Mouse (Mus musculus) kidney, embryonic 14.5 days (tissue): ENCODE data around the gene Shld1. TPM values are rescaled to one million over a fixed set of nuclear protein-coding genes. Genes with fewer than 3 reads are reported as not detected.

ENCODE experiments used
- ATAC-seq: fragments of 200-750 bp; cut with Nextera tagmentation; 2 replicates; pipeline ENCODE4 v1.8.0; 2017; ENCODE audit warnings: moderate number of reproducible peaks, mild to moderate bottlenecking, moderate TSS enrichment, moderate library complexity; ENCODE audit not compliant: low FRiP score, low TSS enrichment
- H3K27ac ChIP-seq: fragments of 300-500 bp; sonication (generic); 2 replicates; pipeline ENCODE4 v1.5.1; 2014; ENCODE audit warnings: low read depth, mild to moderate bottlenecking, low read length, moderate library complexity, mixed read lengths
- H3K27me3 ChIP-seq: fragments of 300-500 bp; sonication (generic); 2 replicates; pipeline ENCODE4 v1.6.1; 2014; ENCODE audit warnings: mild to moderate bottlenecking, low read length; ENCODE audit not compliant: control insufficient read depth, insufficient read depth
- H3K36me3 ChIP-seq: fragments of 300-500 bp; sonication (generic); 2 replicates; pipeline ENCODE4 v1.6.1; 2014; ENCODE audit warnings: low read length, mixed read lengths; ENCODE audit not compliant: control insufficient read depth, insufficient read depth
- H3K4me1 ChIP-seq: fragments of 300-500 bp; sonication (generic); 2 replicates; pipeline ENCODE4 v1.6.1; 2014; ENCODE audit warnings: low read length, mixed read lengths; ENCODE audit not compliant: control insufficient read depth, insufficient read depth
- H3K4me2 ChIP-seq: fragments of 300-500 bp; sonication (generic); replicated peaks from 2 replicates; pipeline ENCODE4 v1.6.1; 2014; ENCODE audit warnings: low read depth, mild to moderate bottlenecking, low read length
- H3K4me3 ChIP-seq: fragments of 300-500 bp; sonication (generic); 2 replicates; pipeline ENCODE4 v1.5.1; 2014; ENCODE audit warnings: mild to moderate bottlenecking, low read length
- H3K9ac ChIP-seq: fragments of 300-500 bp; sonication (generic); 2 replicates; pipeline ENCODE4 v1.6.1; 2014; ENCODE audit warnings: low read depth, mild to moderate bottlenecking, low read length, moderate library complexity
- H3K9me3 ChIP-seq: fragments of 300-500 bp; sonication (generic); 2 replicates; pipeline ENCODE4 v1.6.1; 2016; ENCODE audit warnings: low read length; ENCODE audit not compliant: control insufficient read depth
- WGBS: fragments of 180-500 bp; shearing (Covaris S2); extraction: QIAGEN DNeasy Blood & Tissue Kit; methylation state at CpG from one replicate; pipeline ENCODE4 v1.1.7; 2014; 5-methylcytosine and 5-hydroxymethylcytosine counted together
- polyA plus RNA-seq: library from polyadenylated mRNA; unstranded; fragments of >200 nt; fragmentation: Nextera tagmentation; extraction: Ambion mirVana; gene quantifications from 2 replicates; pipeline ENCODE4 v1.2.1, GENCODE M21; 2014

Shld1 gene
- polyA plus RNA-seq, 1 experiment from 2014 or later, result 17.3 TPM

GRCm38 (mm10) chr2:132725376-132725905 is 38.7 kb downstream of the Shld1 start:
- H3K27ac ChIP-seq, result no peak overlapping the region
- H3K9ac ChIP-seq, result no peak overlapping the region
- no peak overlapping the region for H3K4me3 ChIP-seq
- H3K36me3 ChIP-seq, result no peaks in the 10 kb centered on the region
- H3K9me3 ChIP-seq, result no peaks in the 10 kb centered on the region
- H3K4me1 ChIP-seq, result peaks cover 7% of the 10 kb centered on the region; the same call in 1 of the 2 replicates
- 84% methylated on average over 9 of the region's 9 CpGs for WGBS
- no peaks in the 10 kb centered on the region for H3K27me3 ChIP-seq
- ATAC-seq, result no peak
- H3K4me2 ChIP-seq, result no peak overlapping the region

GRCm38 (mm10) chr2:132726156-132726555 is 39.4 kb downstream of the Shld1 start:
- Histone ChIP-seq H3K4me2 (no peak overlapping the region), H3K9me3 (no peaks in the 10 kb centered on the region), H3K4me3 (no peak overlapping the region), H3K27me3 (no peaks in the 10 kb centered on the region), H3K9ac (no peak overlapping the region), H3K27ac (no peak overlapping the region), H3K36me3 (no peaks in the 10 kb centered on the region), H3K4me1 (peaks cover 2% of the 10 kb centered on the region; the same call in 1 of the 2 replicates)
- WGBS, result 94% methylated on average over 2 of the region's 2 CpGs
- no peak for ATAC-seq

DNA sequence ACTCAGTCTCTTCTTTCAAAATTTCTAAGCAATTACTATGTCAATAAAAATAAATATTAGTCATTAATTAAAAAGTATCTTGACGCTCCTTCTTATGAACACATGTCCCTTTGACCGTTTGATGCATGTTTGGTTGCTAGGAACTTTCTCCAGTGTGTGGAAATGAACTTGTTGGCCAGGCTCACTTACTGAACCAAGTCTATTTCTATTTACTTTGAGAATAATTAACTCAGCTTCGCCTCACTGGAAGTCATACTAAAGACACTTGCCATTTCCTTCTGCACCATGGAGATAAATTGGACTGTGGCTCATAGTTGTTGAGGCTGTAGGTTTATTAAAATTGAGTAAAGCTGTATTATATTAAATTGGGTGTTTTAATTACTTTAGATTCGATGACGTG is 46.2 kb downstream of the Shld1 start:
- ATAC-seq, result no peak
- no peaks in the 10 kb centered on the region for H3K4me1 ChIP-seq
- H3K9me3 ChIP-seq, result no peaks in the 10 kb centered on the region
- no peak overlapping the region for H3K9ac ChIP-seq
- no peaks in the 10 kb centered on the region for H3K36me3 ChIP-seq
- H3K4me2 ChIP-seq, result no peak overlapping the region
- H3K27me3 ChIP-seq, result no peaks in the 10 kb centered on the region
- H3K4me3 ChIP-seq, result no peak overlapping the region
- WGBS, result 78% methylated on average over 5 of the region's 5 CpGs
- H3K27ac ChIP-seq, result no peak overlapping the region

DNA sequence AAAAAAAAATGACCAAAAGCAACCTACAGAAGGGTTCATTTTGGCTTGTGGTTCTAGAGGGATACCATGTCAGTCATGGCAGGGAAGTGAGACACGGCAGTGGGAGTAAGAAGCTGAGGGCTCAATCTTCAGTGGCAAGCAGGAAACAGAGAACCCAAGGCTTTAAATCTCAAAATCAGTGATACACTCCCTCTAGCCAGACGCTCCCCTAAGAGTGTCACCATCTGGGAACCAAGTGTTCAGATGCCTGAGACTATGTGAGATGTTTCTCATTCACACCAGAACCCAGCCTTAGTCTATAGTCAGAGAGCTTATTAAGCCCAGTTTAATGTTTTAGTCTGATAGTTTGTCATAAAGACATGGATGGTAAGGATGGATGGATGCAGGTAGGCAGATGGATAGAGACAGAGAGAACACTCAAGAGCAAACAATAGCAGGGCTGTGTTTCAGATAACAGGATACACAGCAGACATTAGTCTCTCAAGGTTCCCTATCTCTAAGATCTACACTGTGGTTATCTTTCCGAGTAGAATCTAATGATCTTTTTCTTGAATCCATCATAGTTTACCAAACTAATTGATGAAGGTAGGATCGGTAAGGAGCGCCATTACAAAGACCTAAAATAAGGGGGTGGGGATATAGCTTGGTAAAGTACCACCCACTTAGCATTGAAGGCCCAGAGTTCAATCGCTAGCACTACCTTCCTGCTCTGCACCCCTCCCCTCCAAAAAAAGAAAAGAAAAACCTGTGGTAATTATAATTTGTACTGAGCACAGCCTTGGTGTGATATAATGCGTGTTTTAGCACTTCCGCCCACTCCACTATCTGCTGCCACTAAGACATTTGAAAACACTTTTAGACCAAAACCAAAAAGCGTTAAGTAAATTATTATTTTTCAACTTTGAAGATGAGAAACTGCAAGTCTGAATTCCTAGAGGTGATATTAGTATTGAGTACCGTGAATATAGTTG is 47.2 kb downstream of the Shld1 start:
- Histone ChIP-seq H3K27me3 (no peaks in the 10 kb centered on the region), H3K9me3 (no peaks in the 10 kb centered on the region), H3K4me2 (no peak overlapping the region), H3K4me3 (no peak overlapping the region), H3K9ac (no peak overlapping the region), H3K4me1 (no peaks in the 10 kb centered on the region), H3K36me3 (no peaks in the 10 kb centered on the region), H3K27ac (no peak overlapping the region)
- ATAC-seq, result no peak
- 93% methylated on average over 10 of the region's 10 CpGs for WGBS

DNA sequence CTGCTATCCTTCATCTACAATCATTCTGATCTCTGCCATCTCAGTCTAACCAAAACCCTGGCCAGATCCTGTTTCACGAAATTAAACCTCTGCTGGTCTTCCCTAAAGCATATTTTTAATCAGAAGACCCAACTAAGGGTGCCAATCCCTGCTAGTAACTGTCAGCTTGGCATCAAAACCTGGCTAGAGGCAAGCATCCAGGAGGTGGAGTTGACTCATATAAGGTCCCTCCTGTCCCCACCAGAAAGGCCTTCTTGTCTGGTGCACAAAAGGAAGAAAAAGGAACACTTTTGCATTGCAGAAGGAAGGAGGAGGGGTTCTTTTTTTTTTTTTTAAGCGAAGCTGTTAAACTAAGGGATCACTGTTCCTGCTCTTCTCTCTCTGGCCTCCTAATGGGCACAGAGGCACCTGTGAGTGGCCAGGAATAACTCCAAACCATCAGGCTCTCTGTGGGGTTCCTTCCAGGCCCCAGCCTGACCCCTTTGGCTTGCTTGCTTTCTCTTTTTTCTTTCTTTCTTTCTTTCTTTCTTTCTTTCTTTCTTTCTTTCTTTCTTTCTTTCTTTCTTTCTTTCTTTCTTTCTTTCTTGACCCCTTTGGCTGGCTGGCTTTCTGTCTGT is 52.2 kb downstream of the Shld1 start:
- no peak for ATAC-seq
- no peak overlapping the region for H3K9ac ChIP-seq
- H3K27ac ChIP-seq, result no peak overlapping the region
- H3K4me2 ChIP-seq, result no peak overlapping the region
- H3K27me3 ChIP-seq, result no peaks in the 10 kb centered on the region
- H3K4me1 ChIP-seq, result no peaks in the 10 kb centered on the region
- 50% methylated on average over 2 of the region's 2 CpGs for WGBS
- no peaks in the 10 kb centered on the region for H3K36me3 ChIP-seq
- no peak overlapping the region for H3K4me3 ChIP-seq
- H3K9me3 ChIP-seq, result no peaks in the 10 kb centered on the region

DNA sequence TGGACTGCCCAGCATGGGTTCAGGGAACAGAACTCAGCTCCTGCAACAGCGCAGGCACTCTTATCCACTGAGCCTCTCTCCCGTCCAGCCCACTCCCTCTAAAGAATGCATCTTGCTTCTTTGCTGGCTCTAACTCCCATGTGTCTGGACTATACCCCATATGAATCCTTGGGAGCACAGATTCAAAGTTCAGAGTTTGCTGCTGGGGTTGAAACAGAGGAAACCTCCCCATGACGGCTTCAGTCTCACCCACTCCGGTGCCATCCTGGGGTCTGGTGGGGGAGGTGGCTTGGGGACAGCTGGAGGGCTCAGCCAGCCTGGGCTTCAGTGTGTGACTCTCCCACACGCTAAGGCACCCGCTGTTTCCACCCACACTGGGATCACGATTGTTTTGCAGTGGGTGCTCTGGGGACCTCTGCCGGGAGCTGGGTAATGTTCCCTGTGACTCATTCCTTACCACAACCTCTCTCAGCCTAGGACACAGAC is 55.2 kb downstream of the Shld1 start:
- Histone ChIP-seq H3K4me1 (no peaks in the 10 kb centered on the region), H3K27ac (no peak overlapping the region), H3K4me2 (no peak overlapping the region), H3K27me3 (no peaks in the 10 kb centered on the region), H3K9me3 (no peaks in the 10 kb centered on the region), H3K4me3 (no peak overlapping the region), H3K36me3 (no peaks in the 10 kb centered on the region), H3K9ac (no peak overlapping the region)
- 59% methylated on average over 8 of the region's 8 CpGs for WGBS
- no peak for ATAC-seq

- WGBS, result 91% methylated on average over 5 of the region's 5 CpGs
- no peak overlapping the region for H3K4me3 ChIP-seq
- ATAC-seq, result no peak
- no peak overlapping the region for H3K27ac ChIP-seq
- H3K27me3 ChIP-seq, result no peaks in the 10 kb centered on the region
- H3K9ac ChIP-seq, result no peak overlapping the region
- no peak overlapping the region for H3K4me2 ChIP-seq
- no peaks in the 10 kb centered on the region for H3K36me3 ChIP-seq
- no peaks in the 10 kb centered on the region for H3K9me3 ChIP-seq
- no peaks in the 10 kb centered on the region for H3K4me1 ChIP-seq
Observed at GRCm38 (mm10) chr2:132744866-132745265, 58.1 kb downstream of the Shld1 start.

- no peak overlapping the region for H3K4me3 ChIP-seq
- WGBS, result 84% methylated on average over 3 of the region's 3 CpGs
- ATAC-seq, result no peak
- H3K4me1 ChIP-seq, result no peaks in the 10 kb centered on the region
- H3K9me3 ChIP-seq, result no peaks in the 10 kb centered on the region
- no peak overlapping the region for H3K9ac ChIP-seq
- H3K27ac ChIP-seq, result no peak overlapping the region
- H3K27me3 ChIP-seq, result no peaks in the 10 kb centered on the region
- H3K36me3 ChIP-seq, result no peaks in the 10 kb centered on the region
- H3K4me2 ChIP-seq, result no peak overlapping the region
Observed at GRCm38 (mm10) chr2:132746108-132746507, 59.4 kb downstream of the Shld1 start.

DNA sequence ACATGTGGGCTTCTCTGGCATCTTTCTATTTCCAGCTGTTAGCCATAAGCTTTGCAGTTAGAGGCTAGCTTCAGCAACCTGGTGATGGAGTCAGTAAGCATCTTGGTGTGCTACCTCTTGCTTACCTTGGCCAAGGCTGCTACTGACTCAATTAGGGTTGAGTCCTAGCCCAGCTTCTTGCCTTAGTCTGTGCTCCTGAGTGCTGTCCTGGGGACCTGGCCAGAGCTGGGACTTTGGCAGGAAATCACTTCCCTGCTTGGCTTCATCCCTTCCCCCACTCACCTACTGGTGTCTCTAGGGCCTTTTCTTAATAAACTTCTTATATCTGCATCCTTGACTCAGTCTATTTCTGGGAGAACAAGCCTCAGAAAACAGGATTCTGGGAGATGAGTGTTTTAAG is 64.0 kb downstream of the Shld1 start:
- Histone ChIP-seq H3K27me3 (no peaks in the 10 kb centered on the region), H3K4me3 (no peak overlapping the region), H3K4me2 (no peak overlapping the region), H3K36me3 (no peaks in the 10 kb centered on the region), H3K4me1 (no peaks in the 10 kb centered on the region), H3K9ac (no peak overlapping the region), H3K27ac (no peak overlapping the region), H3K9me3 (no peaks in the 10 kb centered on the region)
- ATAC-seq, result no peak
